Mouse (Mus musculus) yolk sac, embryonic 10.5 days (tissue): ENCODE results near the gene Elp4.

Experiments used
- DNase-seq: peaks from one replicate; pipeline ENCODE4 v3.0.0-alpha.2; 2017; ENCODE audit warnings: low spot score

Elp4 gene

DNA sequence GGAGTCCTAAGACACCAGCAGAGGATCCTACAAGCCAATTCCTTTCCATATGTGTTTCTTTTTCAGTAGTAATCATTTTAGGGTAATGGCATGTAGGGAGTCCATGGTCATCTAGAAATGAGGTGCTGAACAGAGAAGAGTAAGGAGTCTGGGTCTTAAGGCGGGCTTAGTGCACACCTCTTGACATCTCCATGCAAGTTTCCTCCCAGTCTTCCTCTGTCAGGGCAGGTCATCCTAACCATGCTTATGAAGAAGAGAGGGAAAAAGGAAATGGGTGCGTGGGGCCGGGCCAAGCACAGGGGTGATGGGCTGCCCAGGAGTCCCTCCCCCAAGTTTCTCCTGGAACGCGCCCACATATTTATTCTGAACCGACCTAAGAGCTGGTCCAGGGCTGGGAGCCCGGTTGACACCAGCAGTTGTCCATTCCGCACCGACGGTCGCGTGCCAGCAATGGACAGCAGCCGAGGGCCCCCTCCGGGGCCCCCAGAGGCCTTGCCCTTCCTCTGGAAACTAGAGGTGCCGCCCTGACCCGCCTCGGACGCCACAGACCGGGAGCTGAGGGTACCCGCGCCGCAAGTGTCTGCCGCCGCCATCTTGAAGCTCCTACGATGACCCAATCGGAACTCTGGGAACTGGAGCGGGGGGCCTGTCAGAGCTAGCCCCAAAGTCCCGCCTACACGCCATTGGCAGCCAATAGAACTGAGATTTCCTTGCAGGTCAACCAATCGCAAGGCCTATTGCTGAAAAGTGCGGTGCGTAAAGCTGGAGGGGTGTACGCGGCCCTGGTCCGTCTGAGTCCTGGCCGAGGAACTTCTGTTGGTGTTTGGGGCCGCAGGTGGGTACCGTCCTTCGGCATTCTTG lies at the start of gene Elp4, which contains the start of gene Immp1l:
Elp4 (minus strand) TSS at position 669 of the 861 bp plus-strand sequence.
Immp1l (plus strand) TSS at position 743 of the 861 bp plus-strand sequence.
- DNase-seq: peak; percentile 95

DNA sequence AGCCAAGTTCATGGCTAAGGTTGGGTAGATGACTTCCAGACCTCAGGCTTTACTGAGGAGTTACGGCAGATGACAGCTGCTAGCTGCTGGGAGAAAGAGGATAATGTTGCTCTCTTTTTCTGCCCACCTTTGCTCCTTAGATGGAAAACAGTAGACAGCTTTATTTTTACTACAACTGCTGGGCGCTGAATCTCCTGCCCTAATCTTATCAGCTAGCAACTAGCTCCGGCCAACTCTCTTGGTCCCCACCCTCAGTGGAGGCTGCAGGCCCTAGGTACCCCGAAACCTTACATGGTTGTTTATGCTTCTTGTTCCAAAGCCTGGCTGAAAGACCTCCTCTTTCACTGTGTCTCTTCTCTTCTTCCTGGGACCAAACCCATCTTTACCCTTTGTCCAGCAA lies 49.5 kb upstream of the Elp4 start:
- DNase-seq: no peak

DNA sequence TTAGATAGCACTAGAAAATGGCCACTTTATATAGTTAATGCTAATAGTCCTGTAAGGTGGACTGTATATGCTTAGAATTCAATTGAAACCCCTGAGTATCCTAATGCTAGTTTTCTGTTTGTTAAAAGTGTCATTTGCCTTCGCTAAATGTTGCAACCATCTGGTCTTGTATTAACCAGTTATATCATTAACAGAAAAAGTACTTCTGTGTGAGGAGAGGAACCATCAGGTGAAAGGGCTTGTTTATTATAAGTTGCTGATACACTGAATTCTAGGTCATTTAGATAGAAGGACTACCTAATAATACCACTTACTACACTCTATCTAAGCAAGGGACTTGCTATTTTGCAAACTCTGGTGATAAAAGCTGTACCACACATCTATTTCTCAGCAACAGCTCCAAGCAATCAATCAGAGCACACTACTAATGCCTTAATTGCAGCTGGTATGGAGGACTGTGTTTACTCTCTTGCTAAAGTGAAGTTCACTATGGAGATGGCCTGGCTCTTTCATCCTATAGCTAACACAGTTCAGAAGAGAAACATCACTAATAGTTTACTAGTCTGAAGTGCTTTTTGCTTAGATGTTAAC lies 47.1 kb upstream of the Elp4 start:
- DNase-seq: no peak

DNA sequence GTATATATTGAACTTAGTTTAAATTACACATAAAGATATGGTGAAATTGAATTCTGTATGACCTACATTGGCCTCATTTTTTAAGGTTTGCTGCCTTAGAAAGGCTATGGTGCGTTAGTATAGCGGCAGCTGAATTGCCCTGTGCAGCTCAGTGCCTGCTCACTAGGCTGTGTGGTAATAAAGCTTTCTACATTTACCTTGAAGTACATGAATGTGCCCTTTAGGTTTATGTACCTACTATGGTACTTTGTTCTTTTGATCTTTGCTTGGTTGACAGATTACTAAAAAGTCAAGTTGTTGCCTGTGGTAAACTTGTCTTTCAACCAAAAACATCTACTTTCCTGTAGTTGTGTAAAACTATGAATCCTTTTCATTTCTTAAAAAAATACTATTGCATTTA lies 45.8 kb upstream of the Elp4 start:
- DNase-seq: no peak

DNA sequence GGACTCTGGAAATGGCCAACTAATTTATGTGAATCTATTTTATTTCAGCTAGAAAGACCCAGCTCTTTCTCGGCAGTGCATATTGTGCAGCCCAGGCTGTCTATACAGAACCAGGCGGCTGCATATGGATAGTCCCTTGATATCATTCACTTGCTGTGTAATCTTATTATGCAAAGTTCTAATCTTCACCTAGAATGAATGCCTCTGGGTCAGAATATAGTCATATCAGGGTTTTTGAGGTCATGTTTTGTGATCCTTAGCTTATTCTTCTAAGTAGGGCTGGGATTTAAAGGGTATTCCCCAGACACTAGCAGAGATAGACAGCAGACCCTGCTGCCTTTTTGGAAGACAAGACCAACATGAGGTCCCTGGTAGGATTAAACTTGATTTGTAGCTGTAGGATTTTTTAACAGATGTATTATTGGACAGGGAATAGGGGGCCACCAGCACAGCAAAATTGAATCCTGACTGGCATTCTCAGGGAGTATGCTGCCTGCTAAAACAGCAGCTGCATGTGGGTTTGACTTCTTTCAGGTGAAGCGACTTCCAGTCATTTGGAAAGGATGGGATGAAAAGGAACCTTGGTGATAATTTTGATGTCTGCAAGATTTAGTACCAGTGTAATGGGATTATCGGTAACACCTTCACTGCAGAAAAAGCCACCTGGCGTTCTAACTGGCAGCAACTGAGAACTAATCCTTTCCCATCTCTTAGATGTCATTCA lies 13.4 kb upstream of the Elp4 start:
- no peak for DNase-seq

DNA sequence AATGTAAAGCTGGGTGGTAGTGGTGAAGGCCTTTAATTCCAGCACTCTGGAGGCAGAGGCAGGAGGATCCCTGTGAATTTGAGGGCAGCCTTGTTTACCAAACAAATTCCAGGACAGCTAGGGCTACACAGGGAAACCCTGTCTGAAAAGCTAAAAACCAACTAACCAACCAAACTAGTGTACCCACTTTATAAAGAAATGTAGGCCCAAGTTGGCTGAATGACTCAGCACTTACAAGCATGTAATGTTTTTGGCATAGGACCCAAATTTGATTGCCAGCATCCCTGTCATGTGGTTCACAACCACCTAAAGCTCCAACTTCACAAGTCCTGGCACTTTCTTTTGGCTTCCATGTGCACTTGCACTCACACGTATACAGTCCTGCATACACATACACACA lies 12.3 kb upstream of the Elp4 start:
- DNase-seq: no peak

DNA sequence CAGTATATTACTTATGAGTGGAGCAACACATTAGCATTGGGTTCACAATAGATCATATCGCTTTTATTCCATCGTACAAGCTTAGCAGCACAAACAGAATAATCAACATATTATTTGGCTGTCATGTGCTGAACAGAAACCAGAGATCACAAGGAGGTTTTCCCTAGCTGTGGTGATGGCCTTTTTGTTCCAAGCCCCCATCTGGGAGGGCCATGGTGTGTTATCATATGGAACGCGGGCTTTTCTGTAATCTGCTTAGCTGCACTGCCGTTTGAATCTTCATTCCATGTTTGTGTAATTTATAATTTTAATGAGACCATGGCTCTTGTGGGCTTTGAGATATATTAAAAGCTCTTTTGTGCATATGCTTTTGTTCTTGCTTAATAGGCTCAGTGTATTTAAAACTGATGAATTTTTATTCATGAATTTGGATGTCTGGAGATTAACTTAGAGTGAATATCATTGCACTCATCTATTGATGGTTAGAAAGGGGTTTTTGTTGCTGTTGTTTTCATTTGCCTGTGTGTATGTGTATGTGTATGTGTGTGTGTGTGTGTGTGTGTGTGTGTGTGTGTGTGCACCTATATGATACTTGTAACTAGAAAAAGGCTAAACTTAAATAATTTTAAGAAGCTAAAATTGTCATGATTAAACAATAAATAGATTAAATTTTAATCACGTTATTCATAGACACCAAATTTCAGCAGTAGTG lies 9.4 kb upstream of the Elp4 start:
- no peak for DNase-seq

DNA sequence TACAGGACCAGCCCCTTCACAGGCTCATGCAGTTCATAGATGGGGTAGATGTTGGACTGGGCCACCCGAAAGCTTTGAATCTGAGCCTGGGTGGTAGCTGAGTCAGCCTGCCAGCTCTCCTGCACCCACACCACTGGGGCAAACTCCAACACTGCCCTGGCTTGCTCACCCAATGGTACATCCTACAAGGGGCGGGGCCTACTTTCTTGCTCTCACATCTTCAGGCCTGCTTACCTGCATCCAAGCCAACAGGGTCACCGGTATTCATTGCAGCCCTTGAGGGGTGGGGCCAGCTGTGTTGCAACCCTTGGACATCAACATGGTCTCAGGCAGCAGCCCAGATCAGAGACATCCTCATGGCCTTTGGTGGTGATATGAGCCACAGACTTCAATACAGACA lies 6.2 kb upstream of the Elp4 start:
- DNase-seq: no peak

DNA sequence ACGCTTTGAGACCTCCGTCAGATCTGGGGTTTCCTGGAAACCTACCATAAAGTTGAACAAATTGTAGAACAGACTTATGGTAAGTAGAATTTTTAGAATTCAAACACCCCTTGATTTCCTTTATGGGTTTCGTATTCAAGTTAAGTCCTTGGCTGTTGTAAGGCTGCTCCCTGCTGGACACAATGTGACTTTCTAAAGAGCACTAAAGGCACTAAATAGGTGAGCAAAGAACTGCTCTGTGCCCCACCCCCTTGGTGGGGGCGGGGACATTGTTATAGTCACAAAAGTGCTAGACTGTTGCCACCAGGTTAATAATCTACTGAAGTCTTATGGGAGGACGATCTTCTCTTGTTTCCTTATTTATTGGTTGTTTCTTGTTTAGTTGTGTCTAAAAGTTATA lies 4.0 kb upstream of the Elp4 start:
- peak; percentile 18 for DNase-seq

DNA sequence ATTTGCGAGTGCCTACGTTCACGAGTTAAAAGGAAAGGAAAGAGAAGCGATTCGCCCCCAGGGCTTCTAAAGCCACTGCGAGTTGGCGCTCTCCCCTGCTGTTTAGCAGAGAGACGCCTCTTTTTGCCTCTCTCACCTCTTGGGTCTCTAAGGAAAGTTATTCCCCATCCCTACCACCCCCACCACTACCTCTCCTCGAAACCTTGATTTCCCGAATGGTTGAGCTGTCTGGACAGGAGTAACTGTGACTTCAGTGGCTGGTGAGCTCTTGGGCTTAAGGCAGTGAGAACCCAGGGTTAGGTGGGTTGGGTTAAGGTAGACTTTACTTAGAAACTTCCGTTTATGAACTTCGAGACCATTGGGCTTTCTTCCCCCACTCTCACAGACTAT lies 388 bp upstream of the Elp4 start:
- DNase-seq: no peak

DNA sequence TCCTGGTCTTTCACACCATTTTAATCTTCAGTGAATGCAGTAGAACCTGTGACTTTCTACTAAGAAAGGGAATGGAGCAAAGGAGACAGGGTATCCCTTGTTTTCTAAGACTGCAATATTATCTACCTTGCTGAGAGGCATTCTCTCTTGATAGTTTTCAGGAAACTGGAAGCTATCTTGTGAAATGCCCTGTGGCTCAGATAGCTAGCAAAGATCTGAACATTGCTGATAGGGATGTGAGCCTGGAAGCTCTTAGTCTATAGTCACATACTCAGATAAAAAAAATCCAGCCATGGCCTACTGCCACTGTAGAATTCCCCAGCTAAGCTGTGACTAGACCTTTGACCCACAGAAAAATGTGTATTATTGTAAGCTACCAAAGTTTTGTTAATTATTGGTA lies 13.5 kb downstream of the Elp4 start:
- no peak for DNase-seq

DNA sequence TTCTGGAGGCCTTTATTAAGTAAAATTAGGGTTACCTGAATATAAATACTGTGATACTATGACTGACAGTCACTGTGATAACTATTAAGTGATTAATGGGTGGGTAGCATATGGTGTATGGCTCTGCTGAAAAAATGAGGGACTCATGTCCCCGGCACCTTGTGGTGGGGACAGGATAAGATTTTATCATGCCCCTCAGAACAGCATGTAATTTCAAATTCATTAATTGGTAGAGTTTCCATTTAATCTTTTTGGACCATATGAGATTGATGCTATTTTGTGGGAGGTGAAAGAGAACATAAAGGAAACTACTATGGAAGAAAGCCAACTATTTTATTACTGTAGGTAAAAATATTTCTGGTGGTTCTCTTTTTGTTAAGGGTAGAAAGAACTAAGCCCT lies 31.0 kb downstream of the Elp4 start:
- DNase-seq: no peak

DNA sequence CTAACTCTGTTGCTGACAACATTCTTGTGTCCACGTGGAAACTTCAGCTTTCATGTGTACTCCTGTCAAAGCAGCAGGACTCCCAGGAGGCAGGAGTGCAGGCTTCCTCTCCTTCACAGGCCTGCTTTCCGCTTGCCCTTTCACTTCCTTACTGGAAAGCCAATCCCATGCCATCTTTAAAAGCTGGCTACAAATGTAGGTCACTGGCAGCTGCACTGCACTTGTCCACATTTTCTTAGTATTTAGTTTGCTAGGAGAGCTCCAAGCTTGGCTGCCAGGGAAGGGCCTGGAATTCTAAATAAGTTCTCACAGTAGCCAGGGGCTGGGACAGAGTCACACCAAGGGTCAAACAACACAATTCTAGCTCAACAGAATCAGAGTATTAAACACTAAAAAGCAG lies 49.6 kb downstream of the Elp4 start:
- DNase-seq: no peak

DNA sequence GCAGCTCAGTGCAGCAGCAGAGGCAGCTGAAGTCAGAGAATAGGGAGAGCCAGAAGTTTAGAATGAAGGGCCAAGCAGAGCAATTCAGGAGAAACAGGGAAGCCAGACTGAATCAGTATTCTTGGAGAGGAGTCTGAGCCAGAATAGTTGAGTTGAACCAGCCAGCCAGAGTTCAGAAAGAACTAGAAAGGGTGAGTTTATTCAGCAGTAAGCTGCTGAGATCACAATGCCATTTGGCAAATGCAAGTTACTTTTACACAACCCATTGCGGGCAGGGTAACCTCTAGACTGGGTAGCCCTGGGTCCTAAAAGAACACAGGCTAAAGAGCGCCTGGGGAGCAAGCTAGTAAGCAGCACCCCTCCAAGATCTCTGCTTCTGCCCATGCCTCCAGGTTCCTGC lies 51.4 kb downstream of the Elp4 start:
- DNase-seq: no peak

DNA sequence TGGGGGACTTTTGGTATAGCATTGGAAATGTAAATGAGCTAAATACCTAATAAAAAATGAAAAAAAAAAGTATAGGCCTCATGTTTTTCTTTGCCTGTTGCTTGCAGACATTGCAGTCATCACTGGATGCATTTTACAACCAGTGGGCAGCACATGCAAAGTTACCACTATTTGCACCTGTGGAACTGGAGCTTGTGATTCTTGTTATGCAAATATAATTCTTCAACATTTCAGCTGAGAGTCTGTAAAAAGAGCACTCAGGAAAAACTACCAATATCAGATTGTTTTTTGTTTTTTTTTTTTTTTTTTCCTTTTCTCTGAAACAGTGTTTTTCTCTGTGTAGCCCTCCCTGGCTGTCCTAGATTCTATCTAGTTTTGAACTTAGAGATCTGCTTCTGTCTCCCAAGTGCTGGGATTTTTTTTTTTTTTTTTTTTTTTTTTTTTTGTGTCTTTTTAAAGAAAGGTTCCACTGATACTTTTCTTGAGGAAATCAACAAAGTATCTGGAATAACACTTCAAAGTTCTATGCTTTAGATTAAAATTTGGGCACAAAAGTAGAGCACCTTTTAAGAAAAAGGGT lies 52.6 kb downstream of the Elp4 start:
- DNase-seq: no peak

DNA sequence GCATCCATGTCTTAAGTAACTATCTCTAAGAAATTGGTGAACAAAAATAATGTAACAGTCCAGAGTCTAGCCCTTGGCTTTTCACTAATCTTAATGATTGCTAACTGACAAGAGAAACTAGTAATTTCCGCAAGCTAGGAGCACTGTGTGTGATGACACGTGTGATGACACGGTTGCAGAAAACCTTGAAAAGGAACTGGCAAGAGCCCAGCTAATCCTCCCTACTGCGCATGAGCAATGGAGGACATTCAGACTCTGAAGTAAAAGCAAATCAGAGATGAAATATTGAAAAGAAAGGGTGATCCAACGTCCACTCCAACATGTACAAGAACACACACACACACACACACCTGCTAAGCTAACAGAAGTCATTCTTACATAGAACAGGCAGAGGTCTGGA lies 61.2 kb downstream of the Elp4 start:
- DNase-seq: no peak

DNA sequence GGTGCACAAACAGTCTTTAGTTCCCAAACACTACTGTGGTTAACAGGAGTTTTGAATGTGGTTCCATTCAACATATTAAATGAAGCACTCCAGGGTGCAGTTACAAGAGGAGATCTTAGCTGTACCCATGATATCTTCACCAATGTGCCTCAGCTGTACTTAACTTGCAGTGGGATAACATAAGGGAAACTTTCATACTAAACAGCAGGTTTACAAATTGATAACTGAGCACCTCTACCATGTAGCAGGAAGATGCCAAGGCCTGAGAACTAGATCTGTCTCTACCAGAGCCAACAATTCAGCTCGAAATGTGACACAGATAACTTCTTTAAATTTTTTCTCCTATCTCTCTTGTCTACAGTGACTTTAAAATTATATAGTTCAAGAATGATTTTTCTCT lies 86.4 kb downstream of the Elp4 start:
- DNase-seq: no peak

DNA sequence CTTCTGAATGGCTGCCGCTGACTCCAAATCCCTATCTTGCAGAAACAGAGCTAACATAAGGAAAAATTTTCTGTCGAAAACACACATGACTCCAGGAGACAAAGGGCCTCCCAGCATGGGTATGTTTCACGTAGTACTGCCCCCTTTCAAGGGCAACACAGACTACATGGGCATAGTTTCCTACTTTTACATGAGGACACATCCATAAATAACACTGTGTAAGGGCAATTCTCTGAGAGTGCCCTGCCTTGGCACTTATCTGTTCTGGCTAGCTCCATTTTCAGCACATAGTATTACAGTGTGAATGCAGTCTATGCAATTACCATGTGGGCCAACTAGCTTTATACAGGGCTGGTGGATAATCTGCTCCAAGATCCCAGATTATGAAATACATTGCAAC lies 89.2 kb downstream of the Elp4 start:
- no peak for DNase-seq

DNA sequence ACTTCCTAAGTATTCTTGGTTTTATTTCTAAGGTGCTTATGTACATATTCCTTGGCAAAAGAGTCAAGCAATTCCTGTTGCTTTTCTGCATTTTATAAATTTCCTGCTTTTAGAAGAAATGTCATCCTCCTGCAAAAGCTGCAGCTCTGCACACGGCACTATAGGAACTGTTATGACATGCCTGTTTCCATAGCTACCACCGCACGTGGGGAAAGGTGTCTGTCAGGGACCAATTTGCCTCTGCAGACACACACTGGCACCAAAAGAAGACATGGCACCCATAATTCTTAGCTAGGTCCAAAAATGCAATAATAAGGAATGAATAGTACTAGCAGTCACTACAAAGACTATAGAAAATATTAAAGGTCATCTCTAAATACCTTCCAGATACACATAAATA lies 91.3 kb downstream of the Elp4 start:
- no peak for DNase-seq

DNA sequence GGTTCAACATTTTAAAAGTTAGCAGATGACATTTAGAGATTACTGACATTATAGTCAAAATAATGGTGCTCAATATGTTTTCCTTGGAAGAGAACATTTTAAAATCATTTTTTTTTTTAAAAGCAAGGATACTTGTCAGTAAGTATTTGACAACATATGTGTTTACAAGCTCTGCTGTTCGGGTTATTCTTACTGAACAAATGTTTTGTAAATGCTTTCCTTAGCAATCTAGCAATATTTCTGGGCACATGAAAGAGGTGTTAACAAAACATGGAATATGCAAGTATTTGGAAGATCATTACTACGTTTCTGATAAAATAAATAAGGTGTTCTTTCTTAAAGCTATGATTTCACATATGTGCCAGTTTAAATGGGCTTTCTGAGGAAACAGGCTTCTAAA lies 94.1 kb downstream of the Elp4 start:
- no peak for DNase-seq

DNA sequence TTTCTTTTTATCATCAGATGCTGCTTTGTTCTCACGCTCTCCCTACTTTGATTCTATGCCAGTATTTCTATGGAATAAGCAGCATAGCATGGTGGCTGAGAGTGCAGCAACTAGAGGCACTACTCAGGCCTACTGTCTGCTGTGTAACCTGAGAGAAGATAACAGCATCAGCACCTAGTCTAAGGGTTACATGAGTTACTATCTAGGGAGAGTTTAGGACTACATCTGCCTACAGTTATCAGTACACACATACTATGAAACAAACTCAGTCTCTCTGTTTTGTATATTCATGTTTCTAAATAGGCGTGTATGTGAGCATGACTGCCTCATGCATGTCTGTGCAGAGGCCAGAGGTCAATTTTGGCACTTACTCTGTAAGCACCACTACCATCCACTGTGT lies 97.8 kb downstream of the Elp4 start:
- DNase-seq: no peak

DNA sequence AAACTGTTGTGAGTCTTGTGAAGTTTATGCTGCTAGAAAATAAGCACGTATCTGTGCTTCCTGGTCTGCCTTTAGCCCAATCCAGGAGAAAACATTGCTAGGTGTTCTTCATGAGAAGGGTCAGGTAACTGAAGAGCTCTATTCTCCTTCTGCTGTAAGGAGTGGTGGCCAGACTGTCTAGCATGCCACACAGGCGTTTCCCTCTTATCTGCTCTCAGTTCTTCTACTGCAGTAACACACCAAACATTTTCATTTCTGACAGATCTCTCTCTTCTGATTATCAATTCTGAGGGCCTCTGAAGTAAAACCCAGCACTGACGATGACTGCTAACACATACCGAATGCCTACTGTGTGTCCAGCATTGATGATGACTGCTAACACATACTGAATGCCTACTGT lies 98.3 kb downstream of the Elp4 start:
- no peak for DNase-seq
